Mouse (Mus musculus): ENCODE data around the gene Tmtc4. TPM values are rescaled to one million over a fixed set of nuclear protein-coding genes. Genes with fewer than 3 reads are reported as not detected.

The Tmtc4 gene
- polyA plus RNA-seq (2012; fragmentation: generic; extraction: Trizol), result 1 to 10 TPM in 1 of 2 experiments, under 1 TPM in 1; 0.68 to 5.8 TPM

GRCm38 (mm10) chr14:122983226-122984215, at the start of gene Tmtc4:
Tmtc4 (minus strand) TSS chr14:122984035.

GRCm38 (mm10) chr14:122913657-122914056, 70.2 kb downstream of the Tmtc4 start, which contains the start of gene Ggact:
Ggact (minus strand) TSS chr14:122913757.

Other genes with a start within 250 kb of the Tmtc4 start
- 10 to 100 TPM; 12.5 to 44.0 TPM for gene Ggact, start 70.3 kb downstream of the Tmtc4 start, polyA plus RNA-seq (2012; fragmentation: generic; extraction: Trizol)